Comparison of ENCODE assay signal across 7 mouse cellular contexts in genomic region chr19:7311306-7311705, GRCm38 (mm10). TPM values are rescaled to one million over a fixed set of nuclear protein-coding genes. Genes with fewer than 3 reads are reported as not detected.
DNase-seq lines count a peak whose midpoint lies in the region; ATAC-seq lines count a peak whose summit lies in the region.

No protein-coding gene starts in this region.

- H3K9me3 ChIP-seq in embryonic facial prominence, embryonic 13.5 days: no peaks in the 10 kb centered on the region
- no peaks in the 10 kb centered on the region for H3K9me3 ChIP-seq in intestine, embryonic 14.5 days (ENCODE audit: control insufficient read depth, low read length)
- H3K9me3 ChIP-seq in stomach, embryonic 16.5 days (replicated peaks; ENCODE audit: control insufficient read depth, low read length): no peaks in the 10 kb centered on the region

- ATAC-seq in embryonic facial prominence, embryonic 13.5 days (ENCODE audit: insufficient number of reproducible peaks, insufficient read depth, low FRiP score, low TSS enrichment, low read depth): no peak
- ATAC-seq in intestine, embryonic 14.5 days (replicated peaks; ENCODE audit: low FRiP score, low TSS enrichment, low read depth): no peak
- no peak for ATAC-seq in stomach, embryonic 16.5 days (ENCODE audit: insufficient read depth, low FRiP score)

- H3K36me3 ChIP-seq in embryonic facial prominence, embryonic 13.5 days: no peaks in the 10 kb centered on the region
- no peaks in the 10 kb centered on the region for H3K36me3 ChIP-seq in intestine, embryonic 14.5 days (ENCODE audit: control insufficient read depth, insufficient read depth, low read length)
- no peaks in the 10 kb centered on the region for H3K36me3 ChIP-seq in stomach, embryonic 16.5 days (ENCODE audit: control insufficient read depth, insufficient read depth, low read length)

- H3K4me2 ChIP-seq in embryonic facial prominence, embryonic 13.5 days: peak overlapping the region; percentile 28
- H3K4me2 ChIP-seq in intestine, embryonic 14.5 days (ENCODE audit: low read length): peak overlapping the region; percentile 22; the same call in 1 of the 2 replicates
- peak overlapping the region; percentile 42; the same call in 1 of the 2 replicates for H3K4me2 ChIP-seq in stomach, embryonic 16.5 days (ENCODE audit: low read depth, low read length)

- WGBS in embryonic facial prominence, embryonic 13.5 days: 37% methylated on average over 10 of the region's 10 CpGs
- WGBS in intestine, embryonic 14.5 days: 43% methylated on average over 10 of the region's 10 CpGs
- 29% methylated on average over 10 of the region's 10 CpGs for WGBS in stomach, embryonic 16.5 days

- peak overlapping the region; percentile 84 for H3K27ac ChIP-seq in embryonic facial prominence, embryonic 13.5 days
- H3K27ac ChIP-seq in intestine, embryonic 14.5 days (ENCODE audit: low read depth): peak overlapping the region; percentile 62; the same call in 1 of the 2 replicates
- H3K27ac ChIP-seq in stomach, embryonic 16.5 days (ENCODE audit: low read length): peak overlapping the region; percentile 98

- H3K27me3 ChIP-seq in embryonic facial prominence, embryonic 13.5 days: no peaks in the 10 kb centered on the region
- no peaks in the 10 kb centered on the region for H3K27me3 ChIP-seq in intestine, embryonic 14.5 days (replicated peaks; ENCODE audit: control insufficient read depth, insufficient read depth, low read length)
- no peaks in the 10 kb centered on the region for H3K27me3 ChIP-seq in stomach, embryonic 16.5 days (ENCODE audit: control insufficient read depth, insufficient read depth, low read length)

- peaks cover 69% of the 10 kb centered on the region for H3K4me1 ChIP-seq in embryonic facial prominence, embryonic 13.5 days
- H3K4me1 ChIP-seq in intestine, embryonic 14.5 days (replicated peaks; ENCODE audit: control insufficient read depth, insufficient read depth, low read length): peaks cover 41% of the 10 kb centered on the region
- peaks cover 67% of the 10 kb centered on the region for H3K4me1 ChIP-seq in stomach, embryonic 16.5 days (ENCODE audit: control insufficient read depth, insufficient read depth, low read length)

- no peak overlapping the region for H3K4me3 ChIP-seq in embryonic facial prominence, embryonic 13.5 days
- no peak overlapping the region for H3K4me3 ChIP-seq in intestine, embryonic 14.5 days (ENCODE audit: low read depth, low read length)
- H3K4me3 ChIP-seq in stomach, embryonic 16.5 days (replicated peaks; ENCODE audit: low read length): no peak overlapping the region; the same call in 1 of the 2 replicates

- peak; percentile 21 for DNase-seq in urinary bladder, postnatal 14 days (ENCODE audit: low spot score)
- no peak for DNase-seq in urinary bladder, adult 2 months (ENCODE audit: low spot score)
- no peak for DNase-seq in intestine, embryonic 14.5 days (ENCODE audit: low spot score)
- no peak for DNase-seq in adrenal gland, adult 2 months
- DNase-seq in layer of hippocampus, adult 9-11 months: no peak

- H3K9ac ChIP-seq in embryonic facial prominence, embryonic 13.5 days: no peak overlapping the region
- H3K9ac ChIP-seq in intestine, embryonic 14.5 days (ENCODE audit: low read length): no peak overlapping the region
- peak overlapping the region; percentile 44 for H3K9ac ChIP-seq in stomach, embryonic 16.5 days (ENCODE audit: low read length)

RNA-seq across cellular contexts. Expression of gene Mark2, which starts 30.4 kb away (rescaled TPM):
- 75.2 and 100 TPM in 2 replicates for polyA plus RNA-seq in urinary bladder, adult 2 months (2012; rRNA removed)
- polyA plus RNA-seq in embryonic facial prominence, embryonic 13.5 days (2015; fragmentation: Nextera tagmentation; extraction: Ambion mirVana): 42.8 and 47.2 TPM in 2 replicates
- 48.7 and 54.0 TPM in 2 replicates for polyA plus RNA-seq in intestine, embryonic 14.5 days (2014; fragmentation: Nextera tagmentation; extraction: Ambion mirVana)
- polyA plus RNA-seq in stomach, embryonic 16.5 days (2015; fragmentation: Nextera tagmentation; extraction: Ambion mirVana): 41.2 and 42.7 TPM in 2 replicates
- 10 to 100 TPM; 70.2 to 71.5 TPM for total RNA-seq in adrenal gland, adult 2 months (2021)
- polyA plus RNA-seq in adrenal gland, adult 2 months (2012; rRNA removed): 104 and 124 TPM in 2 replicates

RNA-seq across cellular contexts. Expression of gene Rcor2, which starts 44.2 kb away (rescaled TPM):
- polyA plus RNA-seq in urinary bladder, adult 2 months (2012; rRNA removed): 10.2 and 10.4 TPM in 2 replicates
- polyA plus RNA-seq in embryonic facial prominence, embryonic 13.5 days (2015; fragmentation: Nextera tagmentation; extraction: Ambion mirVana): 25.2 and 30.6 TPM in 2 replicates
- 8.9 and 11.1 TPM in 2 replicates for polyA plus RNA-seq in intestine, embryonic 14.5 days (2014; fragmentation: Nextera tagmentation; extraction: Ambion mirVana)
- polyA plus RNA-seq in stomach, embryonic 16.5 days (2015; fragmentation: Nextera tagmentation; extraction: Ambion mirVana): 5.4 and 9.7 TPM in 2 replicates
- total RNA-seq in adrenal gland, adult 2 months (2021): 1 to 10 TPM; 1.9 to 6.3 TPM
- 4.7 and 7.4 TPM in 2 replicates for polyA plus RNA-seq in adrenal gland, adult 2 months (2012; rRNA removed)
